Mouse (Mus musculus) embryonic fibroblast, embryonic 13.5 days (primary cell): ENCODE measurements around the gene Epha3.

Experiments used
- CTCF ChIP-seq: IDR thresholded peaks from 2 replicates; pipeline ENCODE4 v1.5.1; 2011; ENCODE audit warnings: mild to moderate bottlenecking, control low read depth, low read length, moderate library complexity, borderline replicate concordance; ENCODE audit not compliant: insufficient read depth
- POLR2A ChIP-seq: IDR thresholded peaks from 2 replicates; pipeline ENCODE4 v1.6.1; 2011; ENCODE audit warnings: low read depth, mild to moderate bottlenecking, control low read depth, low read length, moderate library complexity

DNA sequence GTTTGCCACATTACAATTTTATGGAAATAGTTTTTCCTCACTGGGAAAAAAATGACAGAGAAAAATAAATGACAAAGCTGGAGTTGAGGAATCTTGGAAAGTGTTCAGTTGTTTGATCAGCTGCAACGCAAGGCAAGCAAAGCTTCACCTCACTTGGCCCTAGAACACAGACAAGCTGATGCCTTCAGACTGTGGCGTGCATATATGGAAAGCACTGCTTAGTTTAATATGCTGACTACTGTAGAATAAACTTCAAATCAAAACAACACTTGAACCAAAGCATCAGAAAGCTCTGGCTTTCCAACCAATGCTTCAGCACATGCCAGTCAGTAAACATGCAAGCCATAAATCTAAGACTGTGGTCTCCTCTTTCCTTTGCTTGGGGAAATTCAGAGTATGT, 65.6 kb downstream of the Epha3 start:
- TF ChIP-seq CTCF (no peak), POLR2A (no peak)
